Mouse (Mus musculus): ENCODE data around the gene Gm13693.
"Not testable (repeated sequence)": the region's sequence is repeated elsewhere in the genome, so short reads cannot be mapped to it uniquely, and the experiment has no call there.

Gm13693 gene

DNA sequence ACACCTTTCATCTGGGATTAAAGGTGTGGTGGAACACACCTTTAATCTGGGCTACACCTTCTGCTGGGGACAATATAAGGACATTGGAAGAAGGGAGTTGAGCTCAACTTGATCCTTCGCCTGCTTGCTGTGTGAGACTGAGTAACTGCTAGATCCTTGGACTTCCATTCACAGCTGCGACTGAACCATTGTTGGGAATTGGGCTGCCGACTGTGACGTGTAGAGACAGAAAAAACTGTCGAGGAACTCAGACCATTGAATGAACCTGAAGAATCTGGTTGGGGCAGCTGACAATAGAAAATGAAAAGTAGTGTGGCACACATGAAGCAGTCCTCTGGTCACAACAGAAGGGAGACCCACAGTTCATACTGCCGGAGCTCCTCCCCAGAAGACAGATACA is at the start of gene Gm13693:
Gene Gm13693, plus strand, starts transcription at position 301 of the 400 bp plus-strand sequence.
- CTCF ChIA-PET, POLR2A ChIA-PET: not testable (repeated sequence)

- POLR2A ChIA-PET: interaction anchor here in 1 of 4 experiments (0.6 kb wide), 1 partner anchor 172 kb away, joined by 3 read pairs; no protein-coding TSS in a partner anchor
- CTCF ChIA-PET: no interaction called here
Measured at GRCm38 (mm10) chr2:83929478-83930088, 31.7 kb upstream of the Gm13693 start.

DNA sequence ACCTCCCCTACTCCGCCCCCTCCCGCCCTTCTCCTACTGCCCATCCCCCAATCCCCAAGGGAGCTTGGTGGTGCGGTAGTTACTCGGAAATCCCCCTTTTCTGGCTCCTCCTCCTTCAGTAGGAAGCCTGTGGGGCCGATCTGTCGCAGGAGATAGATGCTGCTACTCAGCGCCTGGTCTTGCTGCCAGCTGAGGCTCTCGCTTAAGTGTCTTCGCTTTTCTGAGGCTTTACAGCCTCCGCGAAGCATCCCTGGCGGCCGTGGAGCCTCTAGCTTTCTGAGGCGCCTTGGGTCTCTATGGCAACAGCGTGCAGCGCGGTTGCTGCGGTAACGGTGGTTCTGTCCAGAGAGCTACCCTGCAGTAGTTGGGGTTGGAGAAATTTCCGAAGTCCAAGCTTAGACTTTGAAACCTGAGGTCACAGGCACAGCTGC is 20.4 kb upstream of the Gm13693 start, which contains the start of gene Zswim2:
Gene Zswim2, minus strand, starts transcription at position 298 of the 431 bp plus-strand sequence.
- CTCF ChIA-PET: no interaction called here
- POLR2A ChIA-PET: interaction anchor here in 1 of 4 experiments (1.4 kb wide), 1 partner anchor 297 kb away, joined by 3 read pairs; the partner anchor contains the start of gene Zc3h15

- POLR2A ChIA-PET: interaction anchor here in 1 of 4 experiments (1.4 kb wide), 1 partner anchor 297 kb away, joined by 3 read pairs; the partner anchor contains the start of gene Zc3h15
Measured at GRCm38 (mm10) chr2:83941378-83941777, 19.9 kb upstream of the Gm13693 start.

DNA sequence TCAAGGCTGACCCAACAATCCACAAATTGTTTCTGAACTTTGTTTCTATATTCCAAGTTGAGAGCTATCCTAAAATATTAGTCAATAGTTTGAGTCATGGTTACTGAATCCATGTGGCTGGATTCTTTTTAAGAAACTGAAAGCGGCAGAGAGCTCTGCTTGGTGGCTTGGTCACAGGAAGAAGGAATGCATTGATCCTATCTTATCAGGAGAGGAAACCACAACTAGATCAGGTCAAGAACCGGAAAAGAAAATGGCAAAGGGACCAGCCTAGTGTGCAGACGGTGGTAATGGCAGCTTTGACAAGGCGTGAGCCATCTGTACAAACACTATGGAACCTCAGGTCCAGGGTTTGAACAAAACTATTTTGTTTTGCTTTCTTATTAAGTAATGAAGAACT is 19.5 kb upstream of the Gm13693 start:
- ChIA-PET POLR2A (interaction anchor here in 1 of 4 experiments (1.4 kb wide), 1 partner anchor 298 kb away, joined by 3 read pairs; the partner anchor contains the start of gene Zc3h15), CTCF (interaction anchor here in 1 of 4 experiments (0.7 kb wide), 1 partner anchor 456 kb away, joined by 8 read pairs; no protein-coding TSS in a partner anchor)

More at GRCm38 (mm10) chr2:83941378-83941777, 19.9 kb upstream of the Gm13693 start:
- CTCF ChIA-PET: interaction anchor here in 1 of 4 experiments (0.7 kb wide), 1 partner anchor 456 kb away, joined by 8 read pairs; no protein-coding TSS in a partner anchor

DNA sequence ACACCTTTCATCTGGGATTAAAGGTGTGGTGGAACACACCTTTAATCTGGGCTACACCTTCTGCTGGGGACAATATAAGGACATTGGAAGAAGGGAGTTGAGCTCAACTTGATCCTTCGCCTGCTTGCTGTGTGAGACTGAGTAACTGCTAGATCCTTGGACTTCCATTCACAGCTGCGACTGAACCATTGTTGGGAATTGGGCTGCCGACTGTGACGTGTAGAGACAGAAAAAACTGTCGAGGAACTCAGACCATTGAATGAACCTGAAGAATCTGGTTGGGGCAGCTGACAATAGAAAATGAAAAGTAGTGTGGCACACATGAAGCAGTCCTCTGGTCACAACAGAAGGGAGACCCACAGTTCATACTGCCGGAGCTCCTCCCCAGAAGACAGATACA is 5.9 kb upstream of the Gm13693 start, which contains the start of gene Gm13698:
Gene Gm13698, plus strand, starts transcription at position 301 of the 400 bp plus-strand sequence.
- POLR2A ChIA-PET, CTCF ChIA-PET: not testable (repeated sequence)

DNA sequence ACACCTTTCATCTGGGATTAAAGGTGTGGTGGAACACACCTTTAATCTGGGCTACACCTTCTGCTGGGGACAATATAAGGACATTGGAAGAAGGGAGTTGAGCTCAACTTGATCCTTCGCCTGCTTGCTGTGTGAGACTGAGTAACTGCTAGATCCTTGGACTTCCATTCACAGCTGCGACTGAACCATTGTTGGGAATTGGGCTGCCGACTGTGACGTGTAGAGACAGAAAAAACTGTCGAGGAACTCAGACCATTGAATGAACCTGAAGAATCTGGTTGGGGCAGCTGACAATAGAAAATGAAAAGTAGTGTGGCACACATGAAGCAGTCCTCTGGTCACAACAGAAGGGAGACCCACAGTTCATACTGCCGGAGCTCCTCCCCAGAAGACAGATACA is 5.7 kb downstream of the Gm13693 start, which contains the start of gene Gm13695:
Gene Gm13695, plus strand, starts transcription at position 301 of the 400 bp plus-strand sequence.
- CTCF ChIA-PET, POLR2A ChIA-PET: not testable (repeated sequence)

GRCm38 (mm10) chr2:83972823-83973222 is 11.5 kb downstream of the Gm13693 start, which contains the start of gene Gm13696:
TSS of gene Gm13696 (plus strand) at chr2:83973123.
- CTCF ChIA-PET, POLR2A ChIA-PET: not testable (repeated sequence)

DNA sequence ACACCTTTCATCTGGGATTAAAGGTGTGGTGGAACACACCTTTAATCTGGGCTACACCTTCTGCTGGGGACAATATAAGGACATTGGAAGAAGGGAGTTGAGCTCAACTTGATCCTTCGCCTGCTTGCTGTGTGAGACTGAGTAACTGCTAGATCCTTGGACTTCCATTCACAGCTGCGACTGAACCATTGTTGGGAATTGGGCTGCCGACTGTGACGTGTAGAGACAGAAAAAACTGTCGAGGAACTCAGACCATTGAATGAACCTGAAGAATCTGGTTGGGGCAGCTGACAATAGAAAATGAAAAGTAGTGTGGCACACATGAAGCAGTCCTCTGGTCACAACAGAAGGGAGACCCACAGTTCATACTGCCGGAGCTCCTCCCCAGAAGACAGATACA is 17.3 kb downstream of the Gm13693 start, which contains the start of gene Gm13694:
Gene Gm13694, plus strand, starts transcription at position 301 of the 400 bp plus-strand sequence.
- CTCF ChIA-PET, POLR2A ChIA-PET: not testable (repeated sequence)

GRCm38 (mm10) chr2:83984443-83984842 is 23.1 kb downstream of the Gm13693 start, which contains the start of gene Gm13697:
TSS of gene Gm13697 (plus strand) at chr2:83984743.
- CTCF ChIA-PET, POLR2A ChIA-PET: not testable (repeated sequence)

DNA sequence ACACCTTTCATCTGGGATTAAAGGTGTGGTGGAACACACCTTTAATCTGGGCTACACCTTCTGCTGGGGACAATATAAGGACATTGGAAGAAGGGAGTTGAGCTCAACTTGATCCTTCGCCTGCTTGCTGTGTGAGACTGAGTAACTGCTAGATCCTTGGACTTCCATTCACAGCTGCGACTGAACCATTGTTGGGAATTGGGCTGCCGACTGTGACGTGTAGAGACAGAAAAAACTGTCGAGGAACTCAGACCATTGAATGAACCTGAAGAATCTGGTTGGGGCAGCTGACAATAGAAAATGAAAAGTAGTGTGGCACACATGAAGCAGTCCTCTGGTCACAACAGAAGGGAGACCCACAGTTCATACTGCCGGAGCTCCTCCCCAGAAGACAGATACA is 28.9 kb downstream of the Gm13693 start, which contains the start of gene Gm13691:
Gene Gm13691, plus strand, starts transcription at position 301 of the 400 bp plus-strand sequence.
- CTCF ChIA-PET, POLR2A ChIA-PET: not testable (repeated sequence)

DNA sequence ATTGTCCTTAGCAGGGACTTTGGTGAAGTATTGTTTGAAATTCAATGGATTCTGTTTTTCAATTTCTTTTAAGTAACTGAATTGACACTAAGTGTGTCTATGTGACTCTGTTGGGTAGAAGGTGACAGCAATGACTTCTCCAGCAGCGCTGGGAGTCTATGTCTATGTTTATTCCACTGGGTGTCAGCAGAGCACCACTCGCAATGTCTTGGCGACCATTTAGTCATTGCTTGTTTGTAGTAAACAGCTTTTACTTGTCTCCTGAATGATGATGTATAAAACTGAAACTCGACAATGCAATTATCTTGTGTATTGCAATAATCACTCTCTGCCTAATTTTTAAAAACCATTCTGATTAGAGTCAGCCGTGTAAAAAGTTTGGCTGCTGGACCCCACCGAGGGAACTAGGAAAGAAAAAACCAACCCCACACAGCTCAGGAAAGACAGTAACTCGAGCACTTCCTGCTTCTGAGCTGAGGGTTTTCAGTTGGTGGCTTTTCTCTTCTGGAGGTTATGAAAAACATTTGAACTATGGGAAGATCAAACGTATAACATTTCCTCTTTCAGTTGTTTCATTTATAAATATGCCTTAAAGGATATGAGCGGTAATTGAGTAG is 32.4 kb downstream of the Gm13693 start:
- CTCF ChIA-PET: interaction anchor here in 1 of 4 experiments (0.6 kb wide), 1 partner anchor 829 kb away, joined by 7 read pairs; no protein-coding TSS in a partner anchor
- POLR2A ChIA-PET: not testable (repeated sequence)

DNA sequence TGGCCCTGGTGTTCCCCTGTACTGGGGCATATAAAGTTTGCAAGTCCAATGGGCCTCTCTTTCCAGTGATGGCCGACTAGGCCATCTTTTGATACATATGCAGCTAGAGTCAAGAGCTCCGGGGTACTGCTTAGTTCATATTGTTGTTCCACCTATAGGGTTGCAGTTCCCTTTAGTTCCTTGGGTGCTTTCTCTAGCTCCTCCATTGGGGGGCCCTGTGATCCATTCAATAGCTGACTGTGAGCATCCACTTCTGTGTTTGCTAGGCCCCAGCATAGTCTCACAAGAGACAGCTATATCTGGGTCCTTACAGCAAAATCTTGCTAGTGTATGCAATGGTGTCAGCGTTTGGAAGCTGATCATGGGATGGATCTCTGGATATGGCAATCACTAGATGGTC is 33.2 kb downstream of the Gm13693 start:
- ChIA-PET POLR2A (interaction anchor here in 1 of 4 experiments (0.6 kb wide), 1 partner anchor 634 kb away, joined by 7 read pairs; no protein-coding TSS in a partner anchor), CTCF (interaction anchor here in 2 of 4 experiments (0.6 kb wide), 2 partner anchors 324 to 829 kb away, joined by 3 to 7 read pairs; no protein-coding TSS in a partner anchor)

GRCm38 (mm10) chr2:84008913-84009312 is 47.6 kb downstream of the Gm13693 start:
- ChIA-PET CTCF (no interaction called here), POLR2A (no interaction called here)

GRCm38 (mm10) chr2:84009818-84010217 is 48.5 kb downstream of the Gm13693 start:
- POLR2A ChIA-PET: no interaction called here
- CTCF ChIA-PET: no interaction called here
